Mouse (Mus musculus) hindbrain, embryonic 12.5 days (tissue): ENCODE results near the gene Slc34a1. TPM values are rescaled to one million over a fixed set of nuclear protein-coding genes. Genes with fewer than 3 reads are reported as not detected.
"Not testable (repeated sequence)": the region's sequence is repeated elsewhere in the genome, so short reads cannot be mapped to it uniquely, and the experiment has no call there.

Source experiments
- ATAC-seq: fragments of 200-750 bp; cut with Nextera tagmentation; 2 replicates; pipeline ENCODE4 v1.8.0; 2017; ENCODE audit warnings: moderate TSS enrichment; ENCODE audit not compliant: low FRiP score
- H3K27ac ChIP-seq: fragments of 300-500 bp; sonication (generic); 2 replicates; pipeline ENCODE4 v1.5.1; 2016; ENCODE audit warnings: mild to moderate bottlenecking
- H3K27me3 ChIP-seq: fragments of 300-500 bp; sonication (generic); 2 replicates; pipeline ENCODE4 v1.6.1; 2016; ENCODE audit warnings: mild to moderate bottlenecking
- H3K36me3 ChIP-seq: fragments of 300-500 bp; sonication (generic); 2 replicates; pipeline ENCODE4 v1.6.1; 2016; ENCODE audit warnings: mild to moderate bottlenecking
- H3K4me1 ChIP-seq: fragments of 300-500 bp; sonication (generic); 2 replicates; pipeline ENCODE4 v1.6.1; 2016
- H3K4me2 ChIP-seq: fragments of 300-500 bp; sonication (generic); replicated peaks from 2 replicates; pipeline ENCODE4 v1.6.1; 2016; ENCODE audit warnings: mild to moderate bottlenecking
- H3K4me3 ChIP-seq: fragments of 300-500 bp; sonication (generic); 2 replicates; pipeline ENCODE4 v1.5.1; 2016; ENCODE audit warnings: mild to moderate bottlenecking
- H3K9ac ChIP-seq: fragments of 300-500 bp; sonication (generic); 2 replicates; pipeline ENCODE4 v1.6.1; 2016; ENCODE audit warnings: mild to moderate bottlenecking, moderate library complexity
- H3K9me3 ChIP-seq: fragments of 300-500 bp; sonication (generic); replicated peaks from 2 replicates; pipeline ENCODE4 v1.6.1; 2016; ENCODE audit warnings: mild to moderate bottlenecking
- WGBS: fragments of 180-500 bp; shearing (Covaris S2); methylation state at CpG from one replicate; pipeline ENCODE4 v1.1.7; 2016; 5-methylcytosine and 5-hydroxymethylcytosine counted together
- polyA plus RNA-seq: library from polyadenylated mRNA; unstranded; fragments of >200 nt; fragmentation: Nextera tagmentation; extraction: Ambion mirVana; gene quantifications from 2 replicates; pipeline ENCODE4 v1.2.1, GENCODE M21; 2016

The Slc34a1 gene
- polyA plus RNA-seq, 1 experiment from 2014 or later: not detected

DNA sequence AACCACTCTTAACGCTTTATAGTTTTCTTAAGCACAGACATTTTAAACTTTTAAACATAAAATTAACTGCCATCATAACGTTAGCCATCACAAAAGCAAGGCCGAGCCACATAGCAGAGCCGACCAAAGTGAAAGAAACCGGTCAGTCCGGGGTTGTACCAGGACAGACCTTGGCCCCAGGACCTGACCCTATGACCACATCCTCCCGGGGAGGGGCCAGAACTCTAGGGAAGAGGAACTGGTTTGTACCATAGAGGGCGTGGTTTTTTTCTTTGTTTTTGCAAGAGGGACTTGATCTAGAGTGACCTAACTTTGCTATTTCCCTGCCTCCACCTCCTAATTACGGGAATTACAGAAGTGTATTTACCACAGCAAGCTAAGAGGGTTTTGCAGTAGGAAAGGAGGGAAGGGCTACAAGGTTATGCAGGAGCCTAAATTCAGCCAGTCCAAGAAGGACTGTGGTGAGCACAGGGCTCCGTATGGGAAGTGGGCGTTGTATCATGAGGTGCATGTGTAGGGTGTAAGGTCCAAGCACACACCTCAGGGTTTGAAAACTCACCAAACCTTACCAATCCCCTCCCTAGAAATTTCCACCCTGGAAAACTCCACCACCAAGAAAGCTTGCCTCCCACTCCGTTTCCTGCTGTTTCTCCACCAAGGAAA lies 31.4 kb downstream of the Slc34a1 start:
- Histone ChIP-seq H3K4me2 (no peak overlapping the region), H3K4me3 (no peak overlapping the region), H3K4me1 (no peaks in the 10 kb centered on the region), H3K9me3 (0 out of 2 replicates have a peak, but pooled peaks cover 6% of the 10 kb centered on the region), H3K36me3 (no peaks in the 10 kb centered on the region), H3K9ac (no peak overlapping the region), H3K27me3 (no peaks in the 10 kb centered on the region), H3K27ac (no peak overlapping the region)
- ATAC-seq: no peak
- 77% methylated on average over 12 of the region's 12 CpGs for WGBS

DNA sequence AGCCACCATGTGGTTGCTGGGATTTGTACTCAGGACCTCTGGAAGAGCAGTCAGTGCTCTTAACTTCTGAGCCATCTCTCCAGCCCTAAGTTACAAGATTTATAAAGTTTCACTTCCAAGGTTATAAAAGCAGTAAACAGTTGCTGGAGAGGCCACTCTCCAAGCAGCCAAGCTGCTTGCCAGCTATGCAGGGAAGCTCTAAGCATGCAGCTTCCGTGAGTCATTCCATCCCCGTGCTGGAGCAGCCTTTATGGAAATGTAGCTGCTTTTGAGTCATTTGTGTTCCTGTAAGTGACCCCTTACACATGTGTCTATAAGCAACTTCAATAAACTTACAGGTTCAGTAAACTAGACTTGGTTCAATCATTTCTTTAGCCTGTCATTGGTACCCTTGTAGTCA lies 32.6 kb downstream of the Slc34a1 start:
- Histone ChIP-seq H3K9me3 (0 out of 2 replicates have a peak, but pooled peaks cover 6% of the 10 kb centered on the region), H3K27ac (no peak overlapping the region)
- 75% methylated on average over 2 of the region's 2 CpGs for WGBS

GRCm38 (mm10) chr13:55431889-55432685 lies 34.1 kb downstream of the Slc34a1 start:
- no peak overlapping the region for H3K9ac ChIP-seq
- H3K4me2 ChIP-seq: no peak overlapping the region
- WGBS: 75% methylated on average over 10 of the region's 10 CpGs
- no peak for ATAC-seq
- no peak overlapping the region for H3K27ac ChIP-seq
- no peaks in the 10 kb centered on the region for H3K27me3 ChIP-seq
- H3K4me1 ChIP-seq: no peaks in the 10 kb centered on the region
- H3K4me3 ChIP-seq: no peak overlapping the region
- H3K36me3 ChIP-seq: no peaks in the 10 kb centered on the region
- 0 out of 2 replicates have a peak, but pooled peaks cover 6% of the 10 kb centered on the region for H3K9me3 ChIP-seq

More for the DNA sequence above, 32.6 kb downstream of the Slc34a1 start:
- H3K36me3 ChIP-seq: no peaks in the 10 kb centered on the region
- H3K4me1 ChIP-seq: no peaks in the 10 kb centered on the region
- ATAC-seq: no peak
- no peaks in the 10 kb centered on the region for H3K27me3 ChIP-seq
- H3K4me2 ChIP-seq: no peak overlapping the region
- no peak overlapping the region for H3K4me3 ChIP-seq
- no peak overlapping the region for H3K9ac ChIP-seq

DNA sequence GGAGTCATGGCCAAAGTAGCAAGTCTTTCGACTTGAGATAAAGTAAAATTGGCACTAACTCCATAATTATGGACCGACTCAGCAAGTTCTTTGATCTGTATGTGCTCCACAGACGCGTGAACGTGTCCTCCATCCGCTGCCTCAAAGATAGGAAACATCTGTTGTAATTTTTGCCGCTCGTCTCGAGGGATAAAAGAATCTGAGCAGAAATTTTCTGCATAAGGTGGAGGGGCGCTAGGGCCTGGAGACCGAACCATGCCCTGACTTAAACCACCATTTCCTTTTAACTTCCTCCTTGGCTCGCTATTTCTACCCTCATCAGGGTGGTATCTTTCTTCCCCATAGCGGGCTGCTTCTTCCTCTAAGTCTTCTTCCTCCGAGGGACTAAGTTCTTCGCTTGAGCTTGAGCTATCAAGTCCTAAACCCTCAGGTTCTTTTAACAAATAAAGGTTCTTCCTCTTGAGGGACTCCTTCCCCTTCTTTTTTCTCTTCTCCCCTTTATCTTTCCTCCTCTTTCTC lies 39.2 kb downstream of the Slc34a1 start:
- not testable (repeated sequence) for H3K9ac ChIP-seq, ATAC-seq, H3K27ac ChIP-seq, H3K4me1 ChIP-seq, H3K27me3 ChIP-seq, H3K4me3 ChIP-seq, H3K4me2 ChIP-seq, H3K36me3 ChIP-seq
- H3K9me3 ChIP-seq: peaks cover 11% of the 10 kb centered on the region
- WGBS: 86% methylated on average over 15 of the region's 15 CpGs

DNA sequence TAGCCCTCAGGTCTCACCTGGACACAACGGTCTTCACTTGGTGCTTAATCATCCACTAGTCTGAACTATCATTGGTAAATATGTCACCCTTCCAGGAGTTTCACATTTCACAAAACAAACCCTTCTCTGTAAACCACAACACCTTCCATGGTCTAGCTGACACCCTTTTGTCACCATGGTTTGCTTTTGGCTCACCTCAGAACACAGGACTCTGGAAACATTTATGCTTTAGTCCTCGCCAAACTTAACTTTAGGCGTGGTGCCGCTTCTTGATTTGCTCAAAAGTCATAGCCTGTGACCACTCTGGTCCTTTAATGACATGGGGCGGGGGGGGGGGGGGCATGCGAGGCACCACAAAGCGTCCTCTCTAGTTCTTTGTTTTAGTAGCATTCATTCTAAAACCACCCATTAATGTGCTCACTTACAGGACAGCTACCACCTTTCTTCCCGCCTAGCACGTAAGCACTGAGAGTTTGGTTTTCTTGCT lies 45.9 kb downstream of the Slc34a1 start:
- 48% methylated on average over 9 of the region's 9 CpGs for WGBS
- peaks cover 30% of the 10 kb centered on the region for H3K4me1 ChIP-seq
- H3K27ac ChIP-seq: peak overlapping the region; percentile 96
- H3K9me3 ChIP-seq: no peaks in the 10 kb centered on the region
- no peaks in the 10 kb centered on the region for H3K27me3 ChIP-seq
- H3K4me3 ChIP-seq: peak overlapping the region; percentile 87
- H3K36me3 ChIP-seq: no peaks in the 10 kb centered on the region
- no peak for ATAC-seq
- H3K4me2 ChIP-seq: peak overlapping the region; percentile 87
- peak overlapping the region; percentile 73; the same call in 1 of the 2 replicates for H3K9ac ChIP-seq

DNA sequence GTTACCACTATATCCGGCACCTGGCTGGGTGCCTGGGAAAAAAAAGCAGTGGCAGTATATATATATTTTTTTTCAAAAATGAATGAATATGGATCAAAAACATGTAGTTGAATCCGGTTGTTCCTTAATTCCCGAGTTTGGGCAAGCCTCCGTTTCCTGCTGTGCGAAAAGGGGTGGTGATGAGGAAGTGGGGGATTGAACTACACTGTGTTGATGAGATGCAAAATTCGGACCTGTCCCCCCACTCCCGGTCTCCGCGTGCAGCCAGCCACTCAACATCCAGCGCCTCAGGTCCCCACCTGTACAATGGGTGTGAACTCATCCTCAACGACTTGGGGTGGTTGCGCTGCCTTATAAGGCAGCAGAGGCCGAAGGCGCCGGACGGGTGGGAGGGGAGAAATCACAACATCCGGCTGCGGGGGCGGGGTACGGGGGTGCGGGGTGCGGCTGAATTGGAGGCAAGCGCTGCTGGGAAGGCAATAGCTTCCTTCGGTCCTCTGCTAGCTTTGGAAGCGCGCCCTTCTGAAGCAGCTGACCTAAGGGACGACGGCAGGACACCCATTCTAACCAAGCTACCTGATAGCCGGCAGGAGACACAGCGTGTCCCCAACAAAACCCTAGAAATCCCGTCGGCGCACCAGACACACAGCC lies 46.4 kb downstream of the Slc34a1 start:
- peak overlapping the region; percentile 87 for H3K4me2 ChIP-seq
- ATAC-seq: peak; percentile 80
- peaks cover 30% of the 10 kb centered on the region for H3K4me1 ChIP-seq
- H3K9ac ChIP-seq: peak overlapping the region; percentile 73
- peak overlapping the region; percentile 96 for H3K27ac ChIP-seq
- 1% methylated on average over 33 of the region's 33 CpGs for WGBS
- H3K4me3 ChIP-seq: peak overlapping the region; percentile 87
- H3K9me3 ChIP-seq: no peaks in the 10 kb centered on the region
- no peaks in the 10 kb centered on the region for H3K27me3 ChIP-seq
- no peaks in the 10 kb centered on the region for H3K36me3 ChIP-seq

- H3K4me2 ChIP-seq: peak within 1 kb of the TSS; percentile 87
- no peaks in the 10 kb centered on the region for H3K27me3 ChIP-seq
- peak within 1 kb of the TSS; percentile 95 for H3K9ac ChIP-seq
- H3K4me1 ChIP-seq: peaks cover 30% of the 10 kb centered on the region
- H3K4me3 ChIP-seq: peak within 1 kb of the TSS; percentile 87
- peak; percentile 97 for ATAC-seq
- peaks cover 1% of the 10 kb centered on the region for H3K36me3 ChIP-seq
- under 1% methylated on average over 34 of the region's 35 CpGs for WGBS
- H3K27ac ChIP-seq: peak within 1 kb of the TSS; percentile 96
- H3K9me3 ChIP-seq: no peaks in the 10 kb centered on the region
Observed at GRCm38 (mm10) chr13:55444937-55445315, 46.9 kb downstream of the Slc34a1 start, which contains the start of gene Grk6. Gene Grk6, plus strand, starts transcription at chr13:55445072.

GRCm38 (mm10) chr13:55445361-55446091 lies 47.5 kb downstream of the Slc34a1 start:
- Histone ChIP-seq H3K27ac (peak overlapping the region; percentile 96), H3K4me2 (peak overlapping the region; percentile 87), H3K27me3 (no peaks in the 10 kb centered on the region), H3K36me3 (peaks cover 7% of the 10 kb centered on the region), H3K4me3 (peak overlapping the region; percentile 87), H3K4me1 (peaks cover 30% of the 10 kb centered on the region), H3K9ac (peak overlapping the region; percentile 95), H3K9me3 (no peaks in the 10 kb centered on the region)
- peak; percentile 34 for ATAC-seq
- WGBS: under 1% methylated on average over 65 of the region's 66 CpGs

DNA sequence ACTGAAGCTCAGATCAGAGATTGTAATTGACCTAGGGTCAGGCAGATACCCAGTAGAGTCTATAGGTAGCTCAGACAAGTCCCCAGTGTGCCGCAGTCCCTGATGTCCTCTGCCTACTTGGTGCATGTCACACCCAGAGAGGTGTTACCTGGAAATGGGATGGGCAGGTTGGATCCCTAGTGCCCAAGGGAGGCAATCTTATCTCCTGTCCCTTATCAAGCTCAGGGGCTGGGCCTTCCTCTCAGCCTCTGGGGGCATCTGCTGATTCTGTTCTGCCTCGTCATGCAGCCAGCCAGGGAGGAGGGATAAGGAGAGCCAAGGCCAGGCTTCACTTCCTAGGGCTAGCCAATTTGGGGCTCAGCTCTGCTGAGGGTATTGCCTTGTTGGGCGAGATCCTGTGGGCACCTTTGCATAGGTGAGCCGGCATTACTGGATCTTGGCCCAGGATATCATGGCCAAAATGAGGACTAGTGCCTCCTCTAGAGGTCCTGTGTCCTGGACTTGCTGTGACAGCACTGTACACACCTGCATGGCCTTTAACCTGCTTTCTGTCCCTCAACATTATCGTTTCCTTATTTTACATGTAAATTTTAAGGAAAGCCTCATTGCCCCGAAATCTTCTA lies 48.6 kb downstream of the Slc34a1 start:
- no peaks in the 10 kb centered on the region for H3K9me3 ChIP-seq
- WGBS: 86% methylated on average over 6 of the region's 6 CpGs
- no peak overlapping the region for H3K27ac ChIP-seq
- H3K36me3 ChIP-seq: peaks cover 18% of the 10 kb centered on the region
- peaks cover 30% of the 10 kb centered on the region for H3K4me1 ChIP-seq
- peak overlapping the region; percentile 87 for H3K4me2 ChIP-seq
- ATAC-seq: no peak
- no peaks in the 10 kb centered on the region for H3K27me3 ChIP-seq
- H3K4me3 ChIP-seq: peak overlapping the region; percentile 87
- H3K9ac ChIP-seq: peak overlapping the region; percentile 95

GRCm38 (mm10) chr13:55447543-55447943 lies 49.6 kb downstream of the Slc34a1 start:
- no peak overlapping the region for H3K4me3 ChIP-seq
- 57% methylated on average over 3 of the region's 3 CpGs for WGBS
- no peak overlapping the region for H3K27ac ChIP-seq
- peak overlapping the region; percentile 35 for H3K9ac ChIP-seq
- H3K4me2 ChIP-seq: 0 out of 2 replicates have a peak overlapping the region, but pooled peaks have one; percentile 87
- H3K27me3 ChIP-seq: no peaks in the 10 kb centered on the region
- H3K36me3 ChIP-seq: peaks cover 27% of the 10 kb centered on the region
- ATAC-seq: no peak
- peaks cover 30% of the 10 kb centered on the region for H3K4me1 ChIP-seq
- H3K9me3 ChIP-seq: no peaks in the 10 kb centered on the region

DNA sequence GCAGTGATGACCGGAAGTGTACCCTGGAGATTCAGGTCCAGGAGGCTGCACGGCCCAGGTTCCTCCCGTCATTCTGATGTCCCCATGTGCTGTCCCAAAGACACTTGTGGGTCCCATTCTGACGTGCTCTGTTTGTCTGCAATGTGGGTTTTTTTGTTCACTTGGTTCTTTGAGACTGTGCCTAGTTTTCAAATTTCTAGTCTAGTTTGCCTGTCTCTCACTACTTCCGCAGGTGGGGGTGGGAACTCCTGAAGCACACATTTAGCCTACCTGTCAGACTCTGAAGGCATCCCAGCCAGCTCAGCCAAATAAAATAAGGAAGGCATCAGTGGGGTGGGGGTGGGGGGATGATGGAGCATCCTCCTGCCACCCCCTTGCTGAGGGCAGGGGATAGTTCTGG lies 50.1 kb downstream of the Slc34a1 start:
- Histone ChIP-seq H3K9ac (0 out of 2 replicates have a peak overlapping the region, but pooled peaks have one; percentile 35), H3K4me2 (no peak overlapping the region), H3K4me1 (peaks cover 30% of the 10 kb centered on the region), H3K36me3 (peaks cover 33% of the 10 kb centered on the region), H3K4me3 (no peak overlapping the region), H3K9me3 (no peaks in the 10 kb centered on the region), H3K27ac (no peak overlapping the region), H3K27me3 (no peaks in the 10 kb centered on the region)
- ATAC-seq: no peak
- 95% methylated on average over 5 of the region's 5 CpGs for WGBS
